Mouse (Mus musculus) adrenal gland, adult 18-20 months (tissue): ENCODE measurements around the gene Wipi2. TPM values are rescaled to one million over a fixed set of nuclear protein-coding genes. Genes with fewer than 3 reads are reported as not detected.

Experiments used
- DNase-seq, 2 experiments: peaks; one replicate each; pipeline ENCODE4 v3.0.0; 2021 to 2022; ENCODE audit warnings: low spot score in 2 of 2
- total RNA-seq, 2 experiments: library from RNA; stranded (reverse); gene quantifications; 1 replicate in 1 of 2; 2 replicates in 1 of 2; pipeline ENCODE4 v1.2.3; 2021

The Wipi2 gene
- total RNA-seq, 2 experiments from 2014 or later = 104 TPM

GRCm38 (mm10) chr5:142628726-142629662 is 1.5 kb downstream of the Wipi2 start:
- peak; percentile 97 to 98 for DNase-seq

GRCm38 (mm10) chr5:142629663-142630025 is 2.1 kb downstream of the Wipi2 start:
- DNase-seq = no peak

GRCm38 (mm10) chr5:142630224-142630623 is 2.7 kb downstream of the Wipi2 start:
- no peak for DNase-seq

GRCm38 (mm10) chr5:142637823-142638222 is 10.3 kb downstream of the Wipi2 start:
- no peak for DNase-seq

- no peak for DNase-seq
These were observed 12.6 kb downstream of the Wipi2 start for GRCm38 (mm10) chr5:142640088-142640487.

GRCm38 (mm10) chr5:142641331-142642051 is 14.0 kb downstream of the Wipi2 start:
- DNase-seq = no peak

GRCm38 (mm10) chr5:142648162-142648561 is 20.7 kb downstream of the Wipi2 start:
- DNase-seq = no peak

GRCm38 (mm10) chr5:142649460-142650050 is 22.1 kb downstream of the Wipi2 start:
- no peak for DNase-seq

- no peak for DNase-seq
These were observed 22.9 kb downstream of the Wipi2 start for GRCm38 (mm10) chr5:142650390-142650789.

- DNase-seq = no peak
These were observed 23.4 kb downstream of the Wipi2 start for GRCm38 (mm10) chr5:142650794-142651497.

GRCm38 (mm10) chr5:142652266-142652665 is 24.8 kb downstream of the Wipi2 start:
- no peak for DNase-seq

GRCm38 (mm10) chr5:142660656-142661434 is 33.3 kb downstream of the Wipi2 start:
- DNase-seq = no peak

GRCm38 (mm10) chr5:142667921-142668320 is 40.4 kb downstream of the Wipi2 start:
- DNase-seq = no peak

GRCm38 (mm10) chr5:142668556-142669263 is 41.2 kb downstream of the Wipi2 start:
- no peak for DNase-seq

- no peak for DNase-seq
These were observed 42.2 kb downstream of the Wipi2 start for GRCm38 (mm10) chr5:142669726-142670125.

GRCm38 (mm10) chr5:142673082-142673481 is 45.6 kb downstream of the Wipi2 start:
- DNase-seq = no peak

- DNase-seq = peak; percentile 50 to 65
These were observed 50.7 kb downstream of the Wipi2 start for GRCm38 (mm10) chr5:142678141-142678571.

- DNase-seq = no peak
These were observed 51.6 kb downstream of the Wipi2 start for GRCm38 (mm10) chr5:142679065-142679464.

GRCm38 (mm10) chr5:142681911-142682310 is 54.4 kb downstream of the Wipi2 start:
- DNase-seq = peak in 1 of 2 experiments; percentile 26

- no peak for DNase-seq
These were observed 55.0 kb downstream of the Wipi2 start for GRCm38 (mm10) chr5:142682529-142682928.
